Mouse (Mus musculus) cerebellum, adult 2 months (tissue): ENCODE results near the gene Polk. TPM values are rescaled to one million over a fixed set of nuclear protein-coding genes. Genes with fewer than 3 reads are reported as not detected.

ENCODE experiments used
- DNase-seq, 2 experiments: peaks; one replicate each; pipeline ENCODE4 v3.0.0; 2021
- H3K27ac ChIP-seq: fragments of 200-500 bp; 2 replicates; pipeline ENCODE4 v1.5.1; 2012; ENCODE audit warnings: low read length, control low read depth, inconsistent platforms; ENCODE audit not compliant: insufficient read depth
- H3K27me3 ChIP-seq: fragments of 200-500 bp; 2 replicates; pipeline ENCODE4 v1.6.1; 2012; ENCODE audit warnings: inconsistent platforms, mild to moderate bottlenecking, low read length, moderate library complexity; ENCODE audit not compliant: control insufficient read depth, insufficient read depth
- H3K4me1 ChIP-seq: fragments of 200-500 bp; 2 replicates; pipeline ENCODE4 v1.6.1; 2011; ENCODE audit warnings: low read length; ENCODE audit not compliant: control insufficient read depth, insufficient read depth
- H3K4me3 ChIP-seq: fragments of 200-500 bp; replicated peaks from 2 replicates; pipeline ENCODE3; 2011; ENCODE audit warnings: mild to moderate bottlenecking, low read depth, low read length, control low read depth; ENCODE audit not compliant: insufficient read depth
- CTCF ChIP-seq: fragments of 200-500 bp; IDR thresholded peaks from 2 replicates; pipeline ENCODE4 v1.5.1; 2011; ENCODE audit warnings: low read depth, mild to moderate bottlenecking, control low read depth, low read length, moderate library complexity, borderline replicate concordance; ENCODE audit not compliant: insufficient read depth
- POLR2A ChIP-seq: fragments of 200-500 bp; IDR thresholded peaks from 2 replicates; pipeline ENCODE4 v1.6.1; 2011; ENCODE audit warnings: low read length, control low read depth, borderline replicate concordance; ENCODE audit not compliant: insufficient read depth
- WGBS: fragments of 180-500 bp; shearing (Covaris S2); methylation state at CpG from one replicate; pipeline ENCODE4 v1.1.7; 2018; 5-methylcytosine and 5-hydroxymethylcytosine counted together
- polyA plus RNA-seq: library from polyadenylated mRNA; depleted of rRNA; stranded (reverse); fragments of >200 nt; gene quantifications from 2 replicates; pipeline ENCODE4 v1.2.3, GENCODE M21; 2012

Gene Polk
- polyA plus RNA-seq, 1 experiment: 8.0 TPM

DNA sequence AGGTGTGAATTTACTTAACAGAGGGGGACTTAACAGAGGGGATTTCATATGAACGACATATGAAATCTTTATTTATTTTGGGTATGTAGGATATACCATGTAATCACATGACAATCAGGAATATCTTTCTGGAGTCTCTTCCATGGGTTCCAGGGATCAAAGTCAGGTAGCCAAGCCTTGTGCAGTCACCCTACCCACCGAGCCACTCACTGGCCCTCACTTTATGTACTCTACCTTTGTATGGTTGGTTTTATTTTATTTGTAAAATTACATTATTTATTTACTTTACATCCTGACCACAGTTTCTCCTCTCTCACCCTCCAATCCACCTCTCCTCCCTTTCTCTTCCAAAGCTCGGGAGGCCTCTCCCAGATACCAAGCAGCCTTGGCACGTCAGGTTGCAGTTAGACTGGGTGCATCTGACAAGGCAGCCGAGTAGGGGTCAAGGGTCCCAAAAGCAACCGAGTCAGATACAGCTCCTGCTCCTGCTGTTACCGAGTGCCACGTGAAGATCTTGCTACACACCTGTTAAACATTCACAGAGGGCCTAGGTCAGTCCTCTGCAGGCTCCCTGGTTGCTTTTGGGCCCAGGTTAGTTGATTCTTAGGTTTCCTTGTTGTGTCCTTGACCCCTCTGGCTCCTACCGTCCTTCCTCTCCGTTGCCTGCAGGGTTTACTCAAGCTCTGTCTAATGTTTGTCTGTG lies 28.1 kb upstream of the Polk start:
- WGBS: 77% methylated on average over 10 of the region's 10 CpGs
- Histone ChIP-seq H3K4me3 (no peak overlapping the region), H3K27me3 (no peaks in the 10 kb centered on the region), H3K4me1 (peaks cover 6% of the 10 kb centered on the region; the same call in 1 of the 2 replicates), H3K27ac (no peak overlapping the region)
- TF ChIP-seq CTCF (no peak), POLR2A (no peak)
- no peak for DNase-seq

DNA sequence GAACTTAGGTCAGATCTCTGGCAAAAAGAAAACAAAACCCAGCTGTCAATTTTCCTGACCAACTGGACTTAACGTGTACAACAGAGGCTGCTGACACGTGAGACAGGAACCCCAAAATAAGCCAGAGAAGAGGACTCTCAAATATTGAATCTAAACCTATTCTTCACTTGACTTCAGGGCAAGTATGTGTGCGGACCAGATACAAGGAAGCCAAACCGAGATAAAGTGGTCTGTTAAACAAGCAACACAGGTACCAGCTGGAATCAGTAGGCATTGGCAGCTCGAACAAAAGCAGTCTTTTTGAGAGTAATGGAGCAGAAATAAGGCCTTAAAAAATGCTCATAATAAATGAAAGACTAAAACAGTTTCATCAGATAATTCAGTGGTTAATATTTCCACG lies 25.6 kb upstream of the Polk start:
- no peak for TF ChIP-seq CTCF
- TF ChIP-seq POLR2A: no peak
- DNase-seq: no peak
- Histone ChIP-seq H3K4me1 (peaks cover 6% of the 10 kb centered on the region; the same call in 1 of the 2 replicates), H3K27me3 (no peaks in the 10 kb centered on the region), H3K27ac (no peak overlapping the region), H3K4me3 (no peak overlapping the region)
- 13% methylated on average over 6 of the region's 6 CpGs for whole genome bisulfite sequencing

DNA sequence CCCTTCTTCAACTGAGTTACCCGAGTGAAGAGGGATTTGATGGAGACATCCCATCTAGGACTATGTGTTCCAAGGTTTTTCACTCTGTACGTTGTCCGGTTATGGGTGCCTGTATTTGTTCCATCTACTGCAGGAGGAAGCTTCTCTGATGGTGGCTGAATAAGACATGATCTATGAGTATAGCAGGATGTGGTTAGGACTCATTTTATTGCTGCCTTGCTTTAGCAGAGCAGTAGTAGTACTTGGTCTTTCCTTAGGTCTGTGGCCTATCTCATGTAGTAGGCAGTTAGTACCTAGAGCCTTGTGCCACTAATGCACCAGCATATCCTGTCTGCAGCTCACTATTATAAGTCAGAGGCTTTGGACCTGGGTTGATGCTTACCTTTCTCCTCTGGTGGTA lies 12.7 kb upstream of the Polk start:
- WGBS: 91% methylated on average over 3 of the region's 3 CpGs
- H3K4me3 ChIP-seq: no peak overlapping the region

DNA sequence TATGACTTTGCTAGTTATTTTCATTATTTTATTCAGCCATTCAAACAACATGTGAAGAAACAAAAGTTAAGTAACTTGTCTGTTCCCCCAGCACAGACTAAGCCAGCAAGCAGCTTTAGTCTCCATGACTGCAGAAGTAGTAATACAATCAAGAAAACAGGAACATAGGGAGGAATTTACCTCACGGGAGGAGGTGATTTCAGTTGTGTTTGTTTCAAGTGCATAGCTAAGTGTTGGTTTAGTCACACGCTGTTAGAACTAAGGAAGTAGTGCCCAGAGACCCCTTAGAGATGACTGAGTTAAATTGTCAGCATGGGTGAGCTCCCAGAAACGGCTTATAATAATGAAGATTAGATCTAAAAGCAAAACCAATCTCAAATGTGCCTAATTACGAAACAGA lies 5.6 kb upstream of the Polk start:
- WGBS: 67% methylated on average over 4 of the region's 4 CpGs
- DNase-seq: no peak
- Histone ChIP-seq H3K4me1 (no peaks in the 10 kb centered on the region; the same call in 1 of the 2 replicates), H3K27me3 (no peaks in the 10 kb centered on the region), H3K27ac (no peak overlapping the region), H3K4me3 (no peak overlapping the region)
- TF ChIP-seq CTCF (no peak), POLR2A (no peak)

More for the DNA sequence above, 12.7 kb upstream of the Polk start:
- Histone ChIP-seq H3K4me1 (peaks cover 3% of the 10 kb centered on the region; the same call in 1 of the 2 replicates), H3K27me3 (no peaks in the 10 kb centered on the region), H3K27ac (no peak overlapping the region)
- TF ChIP-seq CTCF: no peak
- TF ChIP-seq POLR2A: no peak
- DNase-seq: no peak

DNA sequence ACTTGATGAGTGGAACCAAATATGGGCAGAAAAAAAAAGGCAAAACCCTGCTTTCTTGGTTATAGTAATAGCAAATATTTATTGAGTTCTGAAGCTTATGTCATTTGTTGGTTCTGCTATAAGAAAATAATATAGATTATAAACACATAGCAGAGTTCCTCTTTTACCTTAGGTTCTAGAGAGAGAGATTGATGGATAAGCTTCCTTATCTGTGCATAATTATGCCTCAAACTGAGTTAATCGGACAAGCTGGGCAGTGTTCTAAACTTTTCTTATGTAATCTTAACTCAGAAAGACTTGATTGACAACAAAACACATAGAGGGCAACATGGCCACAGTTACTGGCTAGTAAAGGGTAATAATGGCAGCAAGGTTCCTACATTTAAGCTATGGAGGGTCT lies 4.9 kb upstream of the Polk start:
- DNase-seq: no peak
- TF ChIP-seq CTCF (no peak), POLR2A (no peak)
- H3K4me1 ChIP-seq: no peaks in the 10 kb centered on the region; the same call in 1 of the 2 replicates
- H3K27ac ChIP-seq: no peak overlapping the region
- WGBS: 71% methylated on average over 1 of the region's 1 CpGs
- H3K4me3 ChIP-seq: no peak overlapping the region
- H3K27me3 ChIP-seq: no peaks in the 10 kb centered on the region

DNA sequence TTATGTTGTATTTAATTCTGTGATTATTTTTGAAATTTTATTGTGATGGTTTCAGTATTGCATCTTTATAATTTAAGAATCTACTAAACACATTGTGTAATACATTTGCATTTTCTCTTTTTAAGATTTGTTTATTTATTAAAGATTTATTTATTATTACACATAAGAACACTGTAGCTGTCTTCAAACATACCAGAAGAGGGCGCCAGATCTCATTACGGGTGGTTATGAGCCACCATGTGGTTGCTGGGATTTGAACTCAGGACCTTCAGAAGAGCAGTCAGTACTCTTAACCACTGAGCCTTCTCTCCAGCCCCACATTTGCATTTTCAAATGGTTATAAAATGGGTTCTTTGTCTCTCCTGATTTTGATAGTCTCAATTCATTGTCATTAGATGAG lies 2.1 kb upstream of the Polk start:
- 70% methylated on average over 2 of the region's 2 CpGs for WGBS
- Histone ChIP-seq H3K27ac (no peak overlapping the region), H3K27me3 (no peaks in the 10 kb centered on the region), H3K4me1 (no peaks in the 10 kb centered on the region; the same call in 1 of the 2 replicates), H3K4me3 (no peak overlapping the region)
- DNase-seq: no peak
- no peak for TF ChIP-seq POLR2A
- TF ChIP-seq CTCF: 0 out of 2 replicates have a peak, but pooled peaks have one; percentile 8

DNA sequence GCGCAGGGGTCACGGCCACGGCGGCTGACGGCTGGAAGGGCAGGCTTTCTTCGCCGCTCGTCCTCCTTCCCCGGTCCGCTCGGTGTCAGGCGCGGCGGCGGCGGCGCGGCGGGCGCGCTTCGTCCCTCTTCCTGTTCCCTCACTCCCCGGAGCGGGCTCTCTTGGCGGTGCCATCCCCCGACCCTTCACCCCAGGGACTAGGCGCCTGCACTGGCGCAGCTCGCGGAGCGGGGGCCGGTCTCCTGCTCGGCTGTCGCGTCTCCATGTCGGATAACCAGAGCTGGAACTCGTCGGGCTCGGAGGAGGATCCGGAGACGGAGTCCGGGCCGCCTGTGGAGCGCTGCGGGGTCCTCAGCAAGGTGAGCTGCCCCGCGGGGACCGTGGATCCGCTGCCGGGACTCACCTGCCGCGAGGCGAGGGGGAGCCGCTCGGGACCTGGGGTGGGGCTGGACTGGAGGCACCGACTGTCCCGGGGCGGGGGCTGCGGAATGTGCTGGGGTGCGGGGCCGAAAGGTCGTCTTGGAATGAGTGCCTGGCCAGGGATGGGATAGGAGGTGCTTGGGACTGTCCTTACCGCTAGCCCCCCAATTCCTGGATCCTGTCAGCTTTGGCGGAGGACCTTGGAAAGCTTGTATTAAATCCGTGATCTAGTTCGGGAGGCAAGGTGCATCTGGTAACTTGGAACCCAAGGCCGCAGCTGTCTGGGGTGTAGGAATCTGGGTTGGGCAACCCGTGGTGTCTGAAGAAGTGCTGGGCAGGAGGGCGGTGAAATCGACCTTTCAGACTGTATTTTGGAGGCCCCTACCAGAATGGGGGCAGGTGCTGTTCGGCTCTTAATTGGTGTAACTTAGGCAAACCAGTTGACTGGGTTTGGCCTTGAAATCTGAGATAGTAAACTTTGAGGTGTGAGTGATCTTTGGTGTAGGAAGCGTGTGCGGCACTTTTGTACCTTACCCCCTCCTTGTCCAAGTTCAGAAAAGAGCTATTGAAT lies 817 bp upstream of the Polk start:
- no peak for DNase-seq
- under 1% methylated on average over 70 of the region's 73 CpGs for WGBS
- peak overlapping the region; percentile 95 for H3K27ac ChIP-seq
- no peak for TF ChIP-seq POLR2A
- no peak for TF ChIP-seq CTCF
- no peaks in the 10 kb centered on the region; the same call in 1 of the 2 replicates for H3K4me1 ChIP-seq
- H3K4me3 ChIP-seq: peak overlapping the region; percentile 88
- H3K27me3 ChIP-seq: no peaks in the 10 kb centered on the region
